Mouse (Mus musculus) lung, postnatal 4 days (tissue): ENCODE data around the gene Lhfpl2.

Experiments used
- DNase-seq, 2 experiments: peaks; one replicate each; pipeline ENCODE4 v3.0.0; 2021

The Lhfpl2 gene

DNA sequence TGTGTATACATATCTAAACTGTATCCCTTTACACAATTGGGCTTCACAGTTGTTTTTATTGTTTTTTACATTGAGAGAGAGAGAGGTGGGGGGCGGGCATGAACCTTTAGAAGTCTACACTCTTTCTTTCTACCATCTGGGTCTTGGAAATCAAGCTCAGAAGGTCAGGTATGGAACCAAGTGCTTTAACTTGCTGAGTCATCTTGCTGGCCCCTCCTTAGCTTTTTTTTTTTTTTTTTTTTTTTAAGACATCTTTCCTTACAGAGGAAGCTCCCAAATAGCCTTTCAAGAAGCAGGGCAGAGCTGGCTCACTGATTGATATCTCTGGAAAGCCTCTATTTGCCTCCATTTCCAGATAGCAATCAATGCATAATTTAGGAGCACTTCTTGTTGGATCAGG, 10.7 kb downstream of the Lhfpl2 start:
- no peak for DNase-seq

DNA sequence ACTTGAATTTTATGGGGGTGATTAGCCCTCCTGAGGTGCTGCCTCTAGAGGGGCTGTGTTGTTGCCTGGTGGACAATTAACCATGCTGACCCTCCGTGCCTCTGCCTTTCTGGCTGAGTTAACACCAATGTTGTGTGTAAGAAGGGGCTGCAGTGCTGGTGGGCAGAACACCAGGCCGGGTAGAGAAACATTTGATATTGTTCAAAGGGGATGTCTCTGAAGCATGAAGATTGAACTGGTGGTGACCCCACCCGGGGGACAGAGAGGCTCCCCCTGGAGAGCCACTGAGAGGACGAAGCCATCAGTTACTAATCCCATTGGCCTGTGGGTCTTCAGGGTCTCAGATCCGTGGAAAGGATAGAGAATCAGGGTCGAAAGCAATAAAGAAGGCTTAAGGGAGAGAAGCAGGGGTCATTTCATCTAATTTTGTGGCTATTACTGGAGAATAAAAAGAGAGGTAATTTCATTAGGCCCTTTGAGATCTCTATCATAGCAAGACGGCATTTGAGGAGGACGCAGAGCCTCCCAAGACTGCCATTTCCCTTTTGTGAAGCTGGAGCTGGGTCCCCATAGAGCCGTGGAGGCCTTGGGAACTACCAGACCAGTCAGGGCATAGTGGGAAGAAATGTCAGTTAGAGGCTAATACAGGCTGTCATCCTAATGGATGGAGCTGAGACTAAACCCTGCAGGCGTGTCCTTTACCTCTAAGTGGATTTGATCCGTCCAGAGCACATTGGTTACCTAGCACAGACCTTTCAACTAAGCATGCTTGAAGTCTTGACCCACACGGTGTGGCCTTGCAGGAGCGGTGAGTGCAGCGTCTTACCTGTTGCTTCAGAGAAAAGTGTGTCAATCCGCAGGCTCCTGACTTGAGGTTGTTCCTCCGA, 12.1 kb downstream of the Lhfpl2 start:
- DNase-seq: no peak

DNA sequence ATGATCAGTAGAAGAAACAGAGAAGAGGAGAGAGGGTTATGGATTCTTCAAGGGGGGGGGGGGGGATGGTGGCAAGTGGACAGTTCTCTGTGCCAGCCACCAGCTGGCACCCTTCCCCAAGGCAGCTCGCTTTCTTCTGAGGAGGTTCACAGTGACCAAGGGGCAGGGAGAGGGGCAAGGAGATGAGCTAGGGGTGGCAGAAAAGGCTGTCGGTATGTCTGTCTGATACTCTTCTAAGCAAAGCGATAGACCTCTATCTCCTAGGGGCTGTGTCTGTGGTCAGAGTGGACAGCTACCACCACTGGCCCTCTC, 12.7 kb downstream of the Lhfpl2 start:
- DNase-seq: no peak

DNA sequence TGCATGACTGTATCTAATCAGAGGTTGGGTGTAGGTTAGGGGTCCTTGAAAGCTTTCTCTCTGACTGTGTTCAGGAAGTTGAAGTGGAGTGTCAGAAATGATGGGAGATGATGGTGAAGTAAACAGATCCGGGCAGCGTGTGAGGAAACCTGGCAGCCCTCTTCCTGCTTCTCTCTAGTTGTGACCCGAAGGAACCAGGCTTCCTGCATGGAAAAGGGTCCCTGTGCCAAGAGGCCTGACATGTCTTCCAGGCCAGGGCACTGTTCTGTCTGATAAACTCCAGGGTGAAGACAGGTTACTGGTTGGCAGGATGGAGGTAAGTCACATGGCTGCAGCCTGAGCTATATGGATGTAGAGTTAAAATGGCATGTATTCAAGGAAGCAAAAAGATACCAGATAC, 13.3 kb downstream of the Lhfpl2 start:
- peak in 1 of 2 experiments; percentile 53 for DNase-seq

DNA sequence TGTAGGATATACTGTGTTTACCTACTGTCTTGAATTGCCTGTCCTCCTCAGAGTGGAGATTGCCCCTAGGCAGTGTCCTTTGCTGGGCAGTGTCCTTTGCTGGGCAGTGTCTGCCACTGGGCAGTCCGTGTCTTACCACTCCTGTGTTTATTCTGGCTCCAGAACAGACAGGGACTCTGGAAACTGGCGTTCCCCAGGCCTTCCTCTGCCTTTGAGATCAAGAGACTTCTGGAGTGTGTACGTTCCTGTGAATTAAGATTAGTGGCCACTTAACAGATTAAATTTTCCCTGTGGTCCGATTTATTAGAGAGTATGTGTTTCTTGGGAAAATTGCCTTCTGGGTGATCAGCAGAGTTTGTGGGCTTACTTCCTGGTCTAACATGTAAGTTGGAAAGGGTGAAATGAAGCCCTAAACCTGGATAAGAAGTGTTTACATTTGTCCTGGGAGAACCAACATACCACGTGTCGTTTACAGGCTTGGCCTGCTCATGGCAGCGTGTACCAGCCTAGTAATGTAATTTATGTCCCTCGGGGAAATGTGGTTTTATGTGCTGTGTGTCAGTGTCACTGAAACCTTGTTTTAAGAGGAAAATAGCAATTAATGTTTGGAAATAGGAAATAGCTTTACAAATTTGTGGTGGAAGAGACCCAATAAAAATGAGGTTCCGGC, 15.6 kb downstream of the Lhfpl2 start:
- DNase-seq: peak in 1 of 2 experiments; percentile 46

DNA sequence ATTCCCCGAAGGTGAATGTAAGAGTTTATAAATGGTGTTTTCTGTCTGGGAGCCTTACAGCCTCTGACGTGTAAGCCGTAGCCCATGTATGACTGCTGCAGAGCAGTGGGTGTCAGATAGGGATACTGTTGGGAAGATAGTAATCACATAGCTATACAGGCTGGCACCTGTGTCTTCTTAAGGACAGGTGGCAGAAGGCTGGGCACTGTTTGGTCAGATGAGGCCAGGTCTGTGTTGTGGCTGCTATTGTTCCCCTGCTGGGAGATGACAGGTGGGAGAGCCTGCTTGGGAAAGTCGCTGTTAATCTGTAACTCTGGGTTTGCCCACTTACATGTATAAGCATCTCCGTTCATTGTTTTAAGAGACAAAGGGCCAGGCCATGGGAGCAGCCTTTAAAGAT, 16.1 kb downstream of the Lhfpl2 start:
- no peak for DNase-seq

DNA sequence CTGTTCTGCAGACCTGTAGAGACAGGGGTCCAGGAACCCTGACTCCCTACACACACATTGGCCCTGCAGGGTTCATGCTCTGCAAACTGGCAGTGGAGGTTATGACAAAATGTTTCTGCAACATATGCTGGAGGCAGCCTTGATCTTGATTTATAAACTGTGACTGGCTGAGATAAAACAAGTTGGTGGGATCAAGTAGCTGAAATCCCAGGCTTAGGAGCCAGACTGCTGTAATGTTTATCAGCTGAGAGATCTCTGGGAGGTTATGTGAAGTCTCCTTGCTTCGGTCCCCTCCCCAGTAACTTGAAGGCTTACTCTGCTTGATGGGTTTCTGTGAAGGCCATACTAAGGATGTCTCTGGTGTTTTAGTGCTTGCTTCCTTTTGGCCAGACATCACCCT, 17.6 kb downstream of the Lhfpl2 start:
- no peak for DNase-seq

DNA sequence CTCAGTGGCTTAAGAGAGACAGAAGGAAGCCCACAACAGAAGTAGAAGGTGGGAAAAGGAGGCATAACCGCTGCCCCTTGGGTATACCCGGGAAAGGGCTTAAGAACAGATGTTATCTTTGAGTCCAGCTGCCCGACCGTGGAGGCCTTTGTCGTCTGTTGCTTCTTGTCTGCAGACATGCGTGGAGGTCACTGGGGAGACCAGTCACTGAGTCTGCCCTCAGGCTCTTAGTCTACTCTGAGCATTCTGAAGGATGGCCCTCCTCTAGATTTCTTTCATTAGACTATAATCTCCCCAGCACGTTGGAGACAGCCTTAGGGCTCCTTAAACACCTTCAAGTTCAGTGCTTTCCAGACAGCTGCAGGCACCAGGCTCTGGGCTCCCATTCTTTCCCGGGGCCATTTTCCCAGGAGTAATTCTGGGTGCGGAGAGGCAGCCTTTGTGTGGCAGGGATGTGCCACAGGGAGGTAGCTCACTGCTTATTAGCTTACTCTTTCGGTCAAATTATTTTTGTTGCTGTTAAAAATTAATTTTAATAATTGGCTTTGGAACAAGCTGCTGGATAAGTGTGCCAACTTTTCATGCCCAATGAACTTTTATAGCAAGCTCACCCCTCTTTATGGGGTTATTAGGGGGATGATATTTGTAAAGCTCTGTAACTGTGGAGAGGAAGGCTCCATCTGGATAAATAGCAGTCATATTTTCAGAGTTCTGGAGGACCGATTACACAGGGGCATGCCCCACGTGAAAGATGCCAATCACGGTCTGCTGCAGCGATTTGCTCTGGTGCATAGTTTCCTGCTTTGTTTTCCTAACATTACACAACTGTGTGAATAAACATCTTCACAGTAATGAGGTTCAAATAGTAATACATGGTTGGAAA, 19.8 kb downstream of the Lhfpl2 start:
- DNase-seq: no peak

DNA sequence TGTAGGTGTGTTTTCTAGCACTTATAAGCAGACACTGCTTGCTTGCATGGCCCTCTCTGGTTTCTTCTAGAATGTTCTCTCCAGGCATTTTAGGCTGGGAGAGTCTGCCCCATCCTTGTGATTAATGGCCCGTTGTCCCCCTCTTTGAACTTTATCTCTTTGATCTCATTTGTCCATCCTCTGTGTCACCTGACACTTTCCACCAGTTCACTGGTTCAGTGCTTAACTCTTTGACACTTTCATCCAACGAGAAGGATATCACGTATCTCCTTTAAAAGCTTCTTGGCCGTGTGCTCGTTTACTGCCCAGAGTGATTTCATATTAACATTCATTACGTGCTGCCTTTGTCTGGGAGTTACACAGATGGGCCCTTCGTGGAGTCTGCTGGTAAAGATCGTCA, 25.6 kb downstream of the Lhfpl2 start:
- DNase-seq: no peak

DNA sequence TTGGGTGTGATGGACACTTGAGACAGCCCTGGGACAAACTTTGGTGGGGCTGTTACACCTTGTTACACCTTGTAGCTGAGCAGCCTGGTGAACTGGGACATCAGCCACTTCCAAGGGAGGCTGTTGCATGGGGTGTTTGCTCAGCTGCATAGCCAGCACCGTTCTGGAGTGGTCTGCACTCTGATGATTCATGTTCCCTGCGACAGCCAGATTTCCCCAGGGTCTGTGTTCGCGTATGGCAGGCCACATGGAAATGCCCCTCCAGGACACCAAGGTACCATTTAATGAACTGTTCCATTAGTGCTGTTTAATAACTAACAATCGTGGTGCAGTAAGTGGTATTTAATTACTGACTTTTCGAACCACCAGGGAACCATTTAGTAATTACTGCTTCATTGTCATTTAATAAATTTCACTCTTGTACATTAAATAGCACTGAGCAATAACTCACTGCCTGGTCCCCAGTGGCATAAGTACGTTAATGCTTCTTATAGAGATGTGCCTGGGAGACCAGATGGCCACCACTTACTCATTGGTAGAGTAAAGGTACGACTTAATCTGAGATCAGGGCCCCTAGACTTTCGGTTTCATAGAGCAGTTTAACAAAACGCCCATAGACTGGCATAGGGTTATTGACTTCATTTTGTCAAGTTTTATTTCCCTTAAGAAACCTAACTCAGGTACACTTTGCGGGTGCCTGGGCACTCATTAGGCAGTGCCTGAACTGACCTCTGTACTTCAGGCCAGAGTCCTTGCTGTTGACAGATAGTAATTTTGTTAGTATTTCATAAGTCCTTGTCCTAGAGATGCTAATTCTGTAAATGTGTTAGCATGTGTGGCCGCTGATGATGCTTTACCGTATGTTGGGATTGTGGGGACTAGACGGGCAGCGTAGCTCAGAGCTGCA, 26.9 kb downstream of the Lhfpl2 start:
- no peak for DNase-seq

DNA sequence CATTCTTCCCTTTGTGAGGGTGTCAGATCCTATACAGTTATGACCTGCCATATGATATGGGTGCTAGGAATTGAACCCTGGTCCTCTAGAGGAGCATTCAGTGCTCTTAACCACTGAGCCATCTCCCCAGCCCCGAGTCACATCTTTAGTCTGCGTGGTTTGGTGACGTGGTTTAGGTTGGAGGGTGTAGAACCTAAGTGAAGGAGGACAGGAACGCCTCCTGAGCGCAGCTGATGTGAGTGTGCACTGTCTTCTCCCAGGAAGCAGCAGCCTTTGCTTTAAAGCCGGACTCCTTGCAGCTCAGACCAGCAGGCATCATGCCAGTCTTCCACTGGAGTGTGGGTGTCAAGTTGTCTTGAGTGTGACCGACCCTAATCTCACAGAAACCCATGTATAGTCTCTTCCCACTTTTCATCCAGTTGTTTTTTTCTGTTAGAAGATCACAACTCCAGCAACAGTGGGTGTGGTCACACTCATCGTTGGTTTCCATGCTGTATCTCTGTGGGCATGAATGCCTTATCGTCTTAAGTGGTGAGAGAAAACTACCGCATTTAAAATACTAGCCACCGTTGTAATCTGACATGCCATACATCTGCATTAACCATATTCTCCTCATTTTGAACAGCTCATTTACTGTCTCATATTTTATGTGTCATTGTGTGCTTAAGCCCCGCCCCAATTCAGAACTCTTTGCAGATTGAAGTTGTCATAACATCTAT, 28.7 kb downstream of the Lhfpl2 start:
- DNase-seq: no peak

DNA sequence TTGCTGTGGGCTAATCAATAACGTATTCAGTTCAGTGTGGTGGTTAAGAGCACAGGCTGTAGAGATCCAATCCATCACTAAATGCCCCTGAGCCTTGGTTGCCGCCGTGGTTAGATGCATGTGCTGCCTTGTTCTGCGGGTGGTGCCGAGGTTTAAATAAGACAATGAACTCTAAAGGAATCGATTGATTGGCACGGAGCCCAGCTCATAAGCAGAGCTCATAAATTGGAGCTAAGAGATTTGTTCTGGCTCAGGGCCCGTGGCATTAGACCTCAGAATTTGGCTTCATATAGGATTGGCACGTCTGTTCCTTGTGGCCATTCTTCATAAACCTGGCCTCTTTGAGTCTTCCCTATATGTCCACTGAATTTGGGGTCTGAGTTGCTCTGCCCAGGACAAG, 29.5 kb downstream of the Lhfpl2 start:
- no peak for DNase-seq

DNA sequence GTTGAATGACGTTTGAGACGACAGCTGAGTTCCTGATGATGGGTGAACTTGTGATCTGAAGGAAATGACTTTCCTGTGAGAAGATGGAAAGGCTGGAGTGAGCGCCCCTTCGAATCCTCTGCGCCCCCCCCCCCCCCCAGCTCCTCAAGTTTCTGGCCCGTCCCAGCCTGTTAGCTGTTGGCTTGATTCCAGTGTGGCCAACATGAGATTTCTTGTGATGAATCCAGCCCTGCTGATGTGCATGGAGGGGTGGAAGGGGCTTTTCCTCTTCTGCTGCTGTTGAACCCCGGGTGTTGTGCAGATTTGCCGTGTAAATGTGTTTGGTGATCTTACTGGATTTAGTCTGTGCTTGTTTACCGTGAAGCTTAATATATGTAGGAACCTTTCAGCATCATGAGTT, 31.2 kb downstream of the Lhfpl2 start:
- no peak for DNase-seq

DNA sequence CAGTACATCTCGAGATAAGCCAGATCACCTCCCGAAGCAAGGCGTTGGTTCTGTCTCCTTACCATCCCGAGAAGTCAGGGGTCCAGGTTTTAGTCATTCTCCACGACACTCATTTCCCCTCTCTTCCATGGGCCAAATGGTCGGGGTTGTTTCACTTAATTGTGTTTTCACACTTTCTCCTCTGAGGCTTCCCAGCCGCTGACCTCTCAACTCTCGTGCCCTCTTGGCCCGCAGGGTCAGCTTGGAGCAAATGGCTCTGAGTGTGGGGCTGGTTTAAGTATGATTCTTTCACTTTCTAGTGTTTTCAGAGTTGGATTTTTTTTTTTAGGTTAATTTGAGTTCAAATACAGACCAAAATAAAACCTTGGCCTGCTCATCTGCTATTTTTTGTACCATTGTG, 31.7 kb downstream of the Lhfpl2 start:
- DNase-seq: no peak

DNA sequence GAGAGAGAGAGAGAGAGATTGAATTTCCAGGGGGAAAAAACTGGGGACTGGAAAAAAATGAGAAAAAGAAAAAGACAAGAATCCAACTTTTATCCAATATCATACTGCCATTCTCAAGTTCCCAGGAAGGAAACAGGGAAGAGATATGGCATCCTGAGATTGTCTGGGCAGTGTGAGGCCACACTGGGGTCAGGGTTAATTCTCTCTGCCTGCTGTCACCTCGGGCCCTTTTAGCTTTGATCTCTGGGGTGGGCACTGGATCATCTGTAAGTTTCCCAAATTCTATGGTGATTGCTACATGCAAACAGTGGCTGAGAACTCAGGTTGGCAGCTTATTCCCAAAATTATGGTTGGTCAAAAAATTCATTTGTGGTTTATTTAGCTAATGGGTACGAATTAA, 33.8 kb downstream of the Lhfpl2 start:
- no peak for DNase-seq

DNA sequence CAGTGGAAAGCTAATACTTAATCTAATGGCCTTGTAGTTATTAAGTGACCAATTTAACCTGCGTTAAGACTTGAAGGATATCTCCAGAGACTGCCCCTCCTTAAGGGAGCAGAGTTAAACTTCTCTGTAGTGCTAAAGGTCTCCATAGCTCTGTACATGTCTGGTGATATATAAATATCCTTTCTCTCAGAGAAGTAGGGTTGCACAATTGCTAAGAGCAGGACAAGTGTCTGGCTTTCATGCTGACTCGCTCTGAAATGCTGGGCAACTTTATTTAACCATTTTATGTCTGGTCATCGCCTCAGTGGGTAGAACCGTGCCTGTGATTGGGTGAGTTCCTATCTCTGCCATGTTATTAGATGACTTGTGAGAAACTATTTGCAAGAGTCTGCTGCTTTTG, 36.6 kb downstream of the Lhfpl2 start:
- DNase-seq: no peak

DNA sequence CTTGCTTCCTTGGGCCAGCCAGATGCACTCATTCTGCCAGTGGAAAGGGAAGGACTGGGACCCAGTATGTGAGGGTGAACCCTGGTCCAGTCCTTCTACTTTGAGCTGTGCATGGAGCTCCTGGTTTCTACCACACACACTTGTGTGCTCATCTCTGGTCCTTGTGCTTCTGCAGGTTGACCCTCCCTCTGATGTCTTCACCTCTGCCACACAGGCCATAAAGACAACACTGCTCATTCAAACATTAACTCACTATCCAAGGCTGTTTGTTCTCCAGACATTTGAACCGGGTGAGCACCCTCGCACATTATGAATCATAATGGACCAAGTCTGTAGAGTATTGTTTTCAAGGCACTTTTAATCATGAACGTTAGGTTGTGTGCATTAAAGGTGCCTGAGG, 37.0 kb downstream of the Lhfpl2 start:
- no peak for DNase-seq

DNA sequence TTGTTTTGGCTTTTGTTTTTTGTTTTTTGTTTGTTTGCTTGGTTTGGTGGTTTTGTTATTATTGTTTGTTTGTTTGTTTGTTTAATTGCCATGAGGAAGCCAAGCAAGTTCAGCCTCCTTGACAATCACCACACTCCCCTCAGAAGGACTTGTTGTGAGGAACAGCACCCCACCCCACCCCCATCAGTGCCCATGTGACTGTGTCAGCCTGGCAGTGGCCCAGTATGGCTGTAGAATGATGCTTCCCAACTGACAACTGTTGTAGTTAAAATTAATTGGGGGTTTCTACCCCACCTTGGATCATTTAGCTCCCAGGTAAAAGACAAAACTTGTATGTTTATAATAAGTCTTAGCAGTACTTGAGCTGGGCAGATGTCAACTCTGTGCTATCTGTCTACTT, 37.6 kb downstream of the Lhfpl2 start:
- DNase-seq: no peak

DNA sequence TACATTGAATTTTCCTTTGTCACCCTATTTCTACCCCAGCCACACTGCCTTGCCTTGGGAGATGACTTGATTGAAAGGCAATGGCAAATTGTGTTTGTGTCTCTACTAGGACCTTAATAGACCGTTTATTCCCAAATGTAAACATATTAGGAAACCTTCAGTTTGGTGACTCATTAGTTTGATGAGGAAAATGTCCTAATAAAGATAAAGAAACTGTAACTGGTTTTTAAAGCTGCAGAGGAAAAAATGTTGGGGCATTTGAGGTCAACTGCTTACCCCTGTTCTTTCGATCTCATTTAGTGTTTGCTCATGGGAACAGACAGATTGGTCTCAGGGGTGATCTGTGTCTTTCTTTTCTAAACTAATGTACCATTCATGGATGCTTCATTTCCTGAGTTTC, 40.1 kb downstream of the Lhfpl2 start:
- no peak for DNase-seq

DNA sequence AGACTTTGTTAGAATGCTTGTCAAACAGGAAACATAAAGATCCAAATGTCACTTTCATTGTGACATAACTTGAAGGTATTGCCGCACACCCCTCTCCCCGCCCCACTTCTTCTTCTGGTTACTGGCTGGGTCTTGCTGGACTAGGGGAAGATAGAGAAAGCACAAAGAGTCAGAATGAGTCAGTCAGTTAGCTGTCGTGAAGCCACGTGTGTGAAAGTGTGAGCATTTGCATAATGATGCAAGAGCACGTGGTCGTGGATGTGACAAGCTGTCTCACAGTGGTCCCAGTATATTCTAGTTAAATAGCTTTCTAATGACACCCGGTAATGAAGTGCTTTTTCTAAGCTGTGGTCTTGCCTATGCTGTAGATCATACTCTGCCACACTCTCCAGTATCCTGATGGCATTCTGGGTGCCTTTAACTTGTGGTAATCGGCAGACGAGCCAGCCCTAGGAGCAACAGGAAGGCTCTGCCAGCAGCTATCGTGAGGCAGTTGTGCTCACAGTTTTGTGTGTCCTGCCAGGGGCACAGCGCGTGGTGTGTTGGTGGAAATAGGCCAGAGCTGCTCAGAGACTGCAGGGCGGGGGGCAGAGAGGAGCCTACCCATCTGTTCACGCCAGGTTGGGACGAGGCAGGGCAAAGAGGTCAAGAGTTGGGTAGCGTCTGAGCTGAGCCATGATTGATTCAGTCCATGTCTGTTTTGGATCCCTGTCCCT, 40.9 kb downstream of the Lhfpl2 start:
- DNase-seq: peak in 1 of 2 experiments; percentile 50

DNA sequence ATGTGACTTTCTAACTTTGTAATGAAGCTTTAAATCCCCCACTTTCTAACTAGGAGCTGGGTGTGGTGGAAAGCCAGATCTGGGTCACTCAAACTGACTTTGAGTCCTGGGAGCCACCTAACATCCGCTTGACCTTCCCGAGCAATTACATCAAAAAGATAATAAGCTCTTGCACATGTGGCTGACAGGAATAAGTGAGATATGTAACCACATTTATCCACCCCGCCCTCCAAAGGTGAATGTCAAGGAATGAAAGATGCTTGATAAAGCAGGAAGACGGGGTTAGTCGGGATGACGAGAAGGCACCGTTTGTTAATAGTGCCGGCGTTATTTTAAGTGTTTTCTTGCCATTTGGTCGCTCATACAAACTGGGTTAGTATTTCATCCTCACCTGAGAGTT, 41.5 kb downstream of the Lhfpl2 start:
- no peak for DNase-seq
